Mouse (Mus musculus) heart, adult 2 months (tissue): ENCODE results near the gene Prkch. TPM values are rescaled to one million over a fixed set of nuclear protein-coding genes. Genes with fewer than 3 reads are reported as not detected.
A peak's percentile ranks its signal among the peaks of the same experiment; 100 is the strongest.

Experiments
- DNase-seq, 2 experiments: peaks; one replicate each; pipeline ENCODE4 v3.0.0; 2021
- H3K27ac ChIP-seq: fragments of 200-600 bp; 2 replicates; pipeline ENCODE4 v1.8.1; 2022
- H3K27me3 ChIP-seq: fragments of 200-500 bp; 2 replicates; pipeline ENCODE4 v1.6.1; 2012; ENCODE audit warnings: mild to moderate bottlenecking, low read length, inconsistent platforms, mixed read lengths; ENCODE audit not compliant: control insufficient read depth, insufficient read depth
- H3K36me3 ChIP-seq: fragments of 200-500 bp; 2 replicates; pipeline ENCODE4 v1.6.1; 2012; ENCODE audit warnings: low read length, inconsistent platforms; ENCODE audit not compliant: control insufficient read depth, insufficient read depth
- H3K4me1 ChIP-seq: fragments of 200-500 bp; 2 replicates; pipeline ENCODE4 v1.6.1; 2011; ENCODE audit warnings: low read length; ENCODE audit not compliant: control insufficient read depth, insufficient read depth
- H3K4me3 ChIP-seq: fragments of 200-600 bp; 2 replicates; pipeline ENCODE4 v1.8.1; 2022
- H3K79me2 ChIP-seq: fragments of 200-500 bp; replicated peaks from 2 replicates; pipeline ENCODE4 v1.6.1; 2012; ENCODE audit warnings: mild to moderate bottlenecking, inconsistent platforms, low read length, moderate library complexity, mixed read lengths; ENCODE audit not compliant: control insufficient read depth, insufficient read depth
- H3K9ac ChIP-seq: fragments of 200-500 bp; 2 replicates; pipeline ENCODE4 v1.6.1; 2012; ENCODE audit warnings: low read depth, mild to moderate bottlenecking, control low read depth, inconsistent platforms, low read length, mixed read lengths
- CTCF ChIP-seq: fragments of 200-600 bp; IDR thresholded peaks from 2 replicates; pipeline ENCODE4 v1.8.1; 2022; ENCODE audit warnings: antibody characterized with exemption, mild to moderate bottlenecking, moderate library complexity
- EP300 ChIP-seq: fragments of 200-500 bp; IDR thresholded peaks from 2 replicates; pipeline ENCODE4 v1.6.1; 2011; ENCODE audit warnings: low read depth, low read length, control low read depth; ENCODE audit not compliant: insufficient read depth
- POLR2A ChIP-seq: fragments of 200-500 bp; IDR thresholded peaks from 2 replicates; pipeline ENCODE4 v1.6.1; 2011; ENCODE audit warnings: mild to moderate bottlenecking, low read depth, low read length, control low read depth; ENCODE audit not compliant: insufficient read depth
- WGBS: fragments of 180-500 bp; shearing (Covaris S2); methylation state at CpG from one replicate; pipeline ENCODE4 v1.1.7; 2018; 5-methylcytosine and 5-hydroxymethylcytosine counted together
- intact Hi-C: fragments of 180-260 bp; cut with DNase I; formaldehyde crosslinking; loops from one replicate; pipeline ENCODE4 v1.15.1; 2025
- polyA plus RNA-seq: library from polyadenylated mRNA; depleted of rRNA; stranded (reverse); fragments of >200 nt; gene quantifications from 2 replicates; pipeline ENCODE4 v1.2.3, GENCODE M21; 2012
- total RNA-seq, 2 experiments: library from RNA; stranded (reverse); gene quantifications; 2 replicates each; pipeline ENCODE4 v1.2.3; 2021

Gene Prkch
- total and polyA plus RNA-seq, 3 experiments, result 9.7 to 17.5 (median 16.6) TPM

- H3K36me3 ChIP-seq, result peaks cover 7% of the 10 kb centered on the region; the same call in 1 of the 2 replicates
- H3K27me3 ChIP-seq, result peaks cover 2% of the 10 kb centered on the region; the same call in 1 of the 2 replicates
- H3K79me2 ChIP-seq, result peaks cover 2% of the 10 kb centered on the region; the same call in 1 of the 2 replicates
- H3K4me3 ChIP-seq, result peak overlapping the region; percentile 87
- TF ChIP-seq EP300 (no peak), CTCF (no peak), POLR2A (no peak)
- intact Hi-C loops, result loop anchor here (2.0 kb wide), 1 partner anchor 101 kb away; no protein-coding TSS in a partner anchor
- WGBS, result 1% methylated on average over 33 of the region's 33 CpGs
- H3K27ac ChIP-seq, result peak overlapping the region; percentile 97
- H3K9ac ChIP-seq, result peak overlapping the region; percentile 84
- peaks cover 4% of the 10 kb centered on the region for H3K4me1 ChIP-seq
- DNase-seq, result peak; percentile 29 to 47
Measured at GRCm38 (mm10) chr12:73585241-73585801, 725 bp downstream of the Prkch start.

DNA sequence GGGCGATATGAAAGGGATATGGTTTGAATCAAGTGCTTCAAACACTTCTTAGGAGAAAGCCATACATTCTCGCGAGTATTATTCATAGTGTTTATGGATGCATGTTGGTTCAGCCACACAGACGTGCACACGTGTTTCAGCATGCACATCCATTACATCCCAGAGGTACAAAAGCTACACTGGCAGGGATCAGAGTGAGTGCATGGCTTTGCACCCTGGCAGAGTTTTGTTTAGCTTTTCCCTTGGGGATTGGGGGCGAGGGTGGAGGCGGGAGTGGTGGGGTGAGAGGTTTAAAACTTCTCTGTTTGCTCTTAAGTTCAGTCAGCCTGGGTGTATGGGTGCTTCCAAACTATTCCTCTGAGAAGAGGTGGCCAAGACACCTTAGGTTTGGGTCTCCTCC, 1.3 kb downstream of the Prkch start:
- peaks cover 2% of the 10 kb centered on the region; the same call in 1 of the 2 replicates for H3K27me3 ChIP-seq
- TF ChIP-seq CTCF (no peak), EP300 (0 out of 2 replicates have a peak, but pooled peaks have one; percentile 22), POLR2A (no peak)
- WGBS, result 4% methylated on average over 7 of the region's 7 CpGs
- H3K27ac ChIP-seq, result peak overlapping the region; percentile 97
- peaks cover 8% of the 10 kb centered on the region; the same call in 1 of the 2 replicates for H3K36me3 ChIP-seq
- peaks cover 2% of the 10 kb centered on the region; the same call in 1 of the 2 replicates for H3K79me2 ChIP-seq
- peak overlapping the region; percentile 87 for H3K4me3 ChIP-seq
- H3K9ac ChIP-seq, result peak overlapping the region; percentile 84
- peaks cover 7% of the 10 kb centered on the region for H3K4me1 ChIP-seq
- intact Hi-C loops, result loop anchor here (2.0 kb wide), 1 partner anchor 101 kb away; no protein-coding TSS in a partner anchor
- DNase-seq, result no peak

- no peak for TF ChIP-seq EP300
- no peak for TF ChIP-seq POLR2A
- TF ChIP-seq CTCF, result no peak
- Histone ChIP-seq H3K4me1 (peaks cover 10% of the 10 kb centered on the region), H3K36me3 (peaks cover 9% of the 10 kb centered on the region; the same call in 1 of the 2 replicates), H3K4me3 (peak overlapping the region; percentile 25), H3K79me2 (peaks cover 2% of the 10 kb centered on the region; the same call in 1 of the 2 replicates), H3K27ac (peak overlapping the region; percentile 61), H3K9ac (peak overlapping the region; percentile 55; the same call in 1 of the 2 replicates), H3K27me3 (peaks cover 2% of the 10 kb centered on the region; the same call in 1 of the 2 replicates)
- intact Hi-C loops, result no loop called here
- WGBS, result 39% methylated on average over 3 of the region's 3 CpGs
- DNase-seq, result no peak
Measured at GRCm38 (mm10) chr12:73587262-73587661, 2.7 kb downstream of the Prkch start.

DNA sequence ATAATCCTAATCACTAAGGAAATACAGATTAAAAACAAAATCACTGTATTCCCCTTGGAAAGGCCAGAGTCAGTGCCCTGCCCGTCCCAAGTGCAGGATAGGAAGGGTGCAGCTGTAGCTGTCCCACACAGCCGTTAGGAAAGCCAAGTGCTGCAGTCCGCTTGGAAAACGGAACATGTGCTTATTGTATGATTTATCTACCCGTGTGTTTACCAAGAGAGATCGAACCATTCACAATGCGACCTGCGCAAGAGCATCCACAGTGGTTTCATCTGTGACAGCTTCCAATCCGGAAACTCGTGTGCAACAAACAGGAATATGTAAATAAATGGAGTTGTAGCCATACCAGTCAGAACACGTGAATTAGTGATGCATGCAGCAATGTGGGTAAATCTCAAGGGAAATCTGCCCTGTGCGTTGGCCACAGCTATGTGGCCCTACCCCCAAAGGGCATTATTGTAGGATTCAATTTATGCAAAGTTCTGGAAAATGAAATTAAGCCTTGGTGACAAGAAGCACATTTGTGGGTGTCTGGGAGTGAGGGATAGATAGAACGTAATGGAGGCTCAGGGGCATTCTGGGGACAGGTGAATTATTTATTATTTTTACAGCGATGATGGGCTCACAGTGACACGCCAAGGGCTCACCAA, 6.2 kb downstream of the Prkch start:
- intact Hi-C loops, result no loop called here
- peaks cover 11% of the 10 kb centered on the region for H3K36me3 ChIP-seq

GRCm38 (mm10) chr12:73591625-73592024, 7.0 kb downstream of the Prkch start:
- H3K4me1 ChIP-seq, result peaks cover 19% of the 10 kb centered on the region
- H3K27ac ChIP-seq, result peak overlapping the region; percentile 78
- intact Hi-C loops, result no loop called here
- H3K27me3 ChIP-seq, result no peaks in the 10 kb centered on the region
- H3K79me2 ChIP-seq, result no peaks in the 10 kb centered on the region
- peak; percentile 77 to 86 for DNase-seq
- WGBS, result 26% methylated on average over 10 of the region's 11 CpGs
- no peak overlapping the region for H3K9ac ChIP-seq
- H3K36me3 ChIP-seq, result peaks cover 11% of the 10 kb centered on the region
- no peak for TF ChIP-seq CTCF
- TF ChIP-seq EP300, result peak; percentile 99
- TF ChIP-seq POLR2A, result peak; percentile 39; the same call in 1 of the 2 replicates
- H3K4me3 ChIP-seq, result no peak overlapping the region

More for the DNA sequence above, 6.2 kb downstream of the Prkch start:
- peak overlapping the region; percentile 31 for H3K4me3 ChIP-seq
- DNase-seq, result no peak
- TF ChIP-seq EP300, result no peak
- peak; percentile 18; the same call in 1 of the 2 replicates for TF ChIP-seq POLR2A
- no peaks in the 10 kb centered on the region for H3K27me3 ChIP-seq
- WGBS, result 51% methylated on average over 15 of the region's 15 CpGs
- peaks cover 14% of the 10 kb centered on the region for H3K4me1 ChIP-seq
- peak overlapping the region; percentile 33 for H3K9ac ChIP-seq
- H3K27ac ChIP-seq, result peak overlapping the region; percentile 80
- H3K79me2 ChIP-seq, result no peaks in the 10 kb centered on the region
